Mouse (Mus musculus) adrenal gland, adult 18-20 months (tissue): ENCODE measurements at regions not wholly inside any gene's neighbourhood (a gene's known extent, or its start where the extent isn't known, plus 50 kb on each side); places are given as distances from the start of the nearest gene placed in this dataset.

Source experiments
- DNase-seq, 2 experiments: peaks; one replicate each; pipeline ENCODE4 v3.0.0; 2021 to 2022; ENCODE audit warnings: low spot score in 2 of 2

DNA sequence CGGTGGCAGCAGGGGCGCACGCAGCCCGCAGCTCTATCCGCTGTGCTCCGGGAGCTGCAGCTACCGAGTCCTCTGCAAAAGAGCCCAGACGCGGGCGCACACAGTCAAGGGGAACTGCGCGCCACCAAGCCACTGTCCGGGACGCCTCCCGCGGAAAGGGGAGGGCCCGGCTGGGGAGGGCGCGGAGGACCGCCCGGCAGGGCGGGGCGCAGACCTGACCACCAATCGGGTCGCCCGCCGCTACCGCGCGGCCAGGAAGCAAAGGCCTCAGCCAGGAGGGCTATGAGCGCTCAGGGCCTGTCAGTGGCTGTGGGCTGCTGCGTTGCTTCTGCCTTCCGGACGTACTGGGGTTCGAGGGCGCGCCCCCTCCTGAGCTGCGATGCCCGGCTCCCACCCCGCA lies 1034.5 kb downstream of the Gm10330 start:
- DNase-seq = peak; percentile 17 to 25

DNA sequence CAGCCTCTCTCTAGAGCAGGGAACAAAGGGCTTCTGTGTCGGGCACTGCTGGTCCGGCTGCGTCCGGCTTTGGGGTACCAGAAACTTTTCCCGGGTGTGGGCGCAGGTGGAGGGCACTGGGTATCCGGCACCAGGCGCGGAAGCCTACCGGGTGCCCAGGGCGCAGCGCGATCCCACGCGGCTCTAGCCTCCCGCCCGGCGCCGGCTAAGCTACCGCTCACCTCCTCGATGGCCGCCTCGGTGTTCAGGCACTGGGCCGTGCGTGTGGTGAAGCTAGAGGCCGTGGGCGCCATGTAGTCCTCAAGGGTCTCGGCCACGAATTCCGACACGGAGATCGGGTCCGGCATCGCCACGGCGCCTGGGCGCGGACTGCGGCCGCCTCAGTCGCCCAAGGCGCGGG lies 1035.0 kb downstream of the Gm10330 start:
- peak; percentile 5 to 20 for DNase-seq
